Mouse (Mus musculus): ENCODE measurements around the gene Vmn1r41. TPM values are rescaled to one million over a fixed set of nuclear protein-coding genes. Genes with fewer than 3 reads are reported as not detected.

Vmn1r41 gene
- polyA plus RNA-seq (2012; rRNA removed): not detected in 2 replicates

- no peak for DNase-seq (ENCODE audit: low spot score)
These were observed at the start of gene Vmn1r41 for GRCm38 (mm10) chr6:89740466-89740865. Vmn1r41 (plus strand) TSS chr6:89740766.

GRCm38 (mm10) chr6:89706624-89707023, 33.9 kb upstream of the Vmn1r41 start:
- no peak for DNase-seq (ENCODE audit: low spot score)

- no peak for DNase-seq (ENCODE audit: low spot score)
These were observed 33.3 kb upstream of the Vmn1r41 start, which contains the start of gene Vmn1r40 for GRCm38 (mm10) chr6:89707240-89707639. Vmn1r40 (plus strand) TSS chr6:89707540.

GRCm38 (mm10) chr6:89718051-89718450, 22.5 kb upstream of the Vmn1r41 start:
- no peak for DNase-seq (ENCODE audit: low spot score)

- no peak for DNase-seq (ENCODE audit: low spot score)
These were observed 2.2 kb downstream of the Vmn1r41 start for GRCm38 (mm10) chr6:89742811-89743210.

GRCm38 (mm10) chr6:89790231-89790630, 49.7 kb downstream of the Vmn1r41 start:
- no peak for DNase-seq (ENCODE audit: low spot score)

Other genes starting within 250 kb of the Vmn1r41 start
- 32.2 and 38.0 TPM in 2 replicates for gene Chchd6, start 145.1 kb upstream of the Vmn1r41 start, polyA plus RNA-seq (2012; rRNA removed)
- 7.3 and 8.1 TPM in 2 replicates for gene Txnrd3, start 96.8 kb upstream of the Vmn1r41 start, polyA plus RNA-seq (2012; rRNA removed)
- gene Vmn1r40, start 33.2 kb upstream of the Vmn1r41 start, polyA plus RNA-seq (2012; rRNA removed): not detected in 2 replicates
- gene Vmn1r42, start 135.6 kb downstream of the Vmn1r41 start, polyA plus RNA-seq (2012; rRNA removed): not detected in 2 replicates
- not detected in 2 replicates for gene Vmn1r43, start 135.6 kb downstream of the Vmn1r41 start, polyA plus RNA-seq (2012; rRNA removed)
- gene Vmn1r44, start 142.9 kb downstream of the Vmn1r41 start, polyA plus RNA-seq (2012; rRNA removed): not detected in 2 replicates
- not detected in 2 replicates for gene Vmn1r45, start 199.8 kb downstream of the Vmn1r41 start, polyA plus RNA-seq (2012; rRNA removed)
- gene Vmn1r46, start 228.5 kb downstream of the Vmn1r41 start, polyA plus RNA-seq (2012; rRNA removed): not detected in 2 replicates

Measured in urinary bladder, adult 2 months (tissue).